Mouse (Mus musculus) kidney, adult 18-20 months (tissue): ENCODE data around the gene 0610037L13Rik.

Experiments
- DNase-seq: peaks from one replicate; pipeline ENCODE4 v3.0.0; 2021

Gene 0610037L13Rik

DNA sequence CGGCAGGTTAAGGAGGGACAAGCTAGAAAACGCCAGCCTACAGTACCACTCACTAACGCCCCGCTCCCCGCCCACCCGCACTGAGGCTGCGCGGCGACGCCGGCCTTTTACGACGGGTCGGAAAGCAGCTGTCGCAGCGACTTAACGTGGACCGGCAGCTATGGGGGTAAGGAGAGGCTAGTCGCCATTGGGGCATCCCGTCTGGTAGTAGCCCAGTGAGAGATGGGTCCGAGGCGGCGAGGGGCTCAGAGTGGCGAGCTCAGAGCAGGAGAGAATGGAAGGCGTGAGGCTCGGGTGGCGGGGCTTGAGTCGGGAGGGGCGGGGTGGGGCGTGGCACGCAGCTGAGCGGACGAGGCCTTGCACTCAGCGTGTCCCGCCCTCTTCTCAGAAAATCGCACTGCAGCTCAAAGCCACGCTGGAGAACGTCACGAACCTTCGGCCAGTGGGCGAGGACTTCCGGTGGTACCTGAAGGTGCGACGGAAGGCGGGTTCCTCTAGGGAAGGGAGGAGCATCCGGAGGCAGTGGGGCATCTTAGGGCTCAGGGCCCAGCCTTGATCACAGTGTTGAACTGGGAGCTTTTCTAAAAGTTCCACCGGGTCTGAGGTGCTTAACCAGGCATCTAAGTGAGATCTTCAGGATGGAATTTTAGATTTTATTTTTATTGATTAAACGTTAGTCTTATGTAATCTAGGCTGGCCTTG is at the start of gene 0610037L13Rik:
0610037L13Rik (plus strand) TSS at position 83 of the 702 bp plus-strand sequence.
- peak; percentile 96 for DNase-seq

DNA sequence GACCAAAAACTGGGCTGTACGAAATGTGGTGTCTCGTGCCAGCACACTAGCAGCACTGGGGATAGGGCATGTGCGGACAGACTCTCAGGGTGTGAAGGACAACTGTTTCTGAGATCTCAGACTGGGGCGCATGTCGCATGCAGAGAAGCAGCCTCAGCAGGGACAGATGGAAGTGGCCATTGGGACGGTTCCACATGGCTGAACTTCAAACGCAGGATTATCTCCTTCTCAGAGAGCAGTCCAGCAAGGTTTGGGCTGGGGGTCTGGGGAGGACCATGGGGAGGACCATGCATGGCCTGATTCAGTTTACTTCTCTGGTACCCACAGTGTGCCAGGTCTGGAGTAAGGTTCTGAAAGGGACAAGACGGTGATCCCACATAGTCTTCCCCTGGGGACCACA is 45.9 kb upstream of the 0610037L13Rik start:
- no peak for DNase-seq

GRCm38 (mm10) chr4:107844971-107845370 is 44.6 kb upstream of the 0610037L13Rik start:
- DNase-seq, result peak; percentile 78

GRCm38 (mm10) chr4:107846795-107847194 is 42.8 kb upstream of the 0610037L13Rik start:
- no peak for DNase-seq

DNA sequence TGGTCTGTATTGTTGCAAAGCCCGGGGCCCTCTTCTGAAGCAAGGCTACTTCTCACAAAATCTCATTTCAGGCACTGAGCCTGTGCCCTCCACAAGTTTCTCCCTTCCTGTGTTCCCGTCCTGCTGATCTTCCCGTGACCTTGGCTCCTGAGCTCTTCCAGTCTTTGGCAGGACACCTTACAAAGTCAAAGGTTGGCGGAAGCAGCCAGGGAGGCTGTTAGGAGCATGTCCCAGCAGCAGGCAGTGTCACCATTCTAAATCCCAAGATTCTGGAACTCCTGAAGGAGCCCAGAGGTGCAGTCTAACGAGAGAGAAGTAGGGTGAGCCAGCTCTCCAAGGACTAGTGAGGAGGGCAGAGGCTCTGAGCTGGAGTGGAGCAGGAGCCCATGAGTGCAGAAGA is 41.1 kb upstream of the 0610037L13Rik start:
- peak; percentile 41 for DNase-seq

DNA sequence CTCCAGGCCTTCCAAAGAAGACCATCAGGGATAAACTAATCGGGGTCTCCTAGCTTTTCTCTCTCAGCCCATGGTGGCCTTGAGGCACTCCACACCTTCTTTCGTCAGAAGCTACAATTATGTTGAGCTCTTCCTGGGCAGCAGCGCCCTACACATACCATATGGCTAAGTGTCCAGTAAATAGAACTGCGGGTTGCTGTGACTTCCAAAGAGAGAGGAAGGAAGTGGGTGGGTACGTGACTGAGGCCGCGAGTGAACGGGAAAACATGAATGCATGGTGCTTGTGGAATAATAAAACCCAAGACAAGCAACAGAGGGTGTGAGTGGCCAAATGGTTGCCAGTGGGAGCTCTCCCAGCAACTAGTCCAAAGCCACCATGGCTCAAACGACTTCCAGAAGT is 40.0 kb upstream of the 0610037L13Rik start:
- DNase-seq, result no peak

DNA sequence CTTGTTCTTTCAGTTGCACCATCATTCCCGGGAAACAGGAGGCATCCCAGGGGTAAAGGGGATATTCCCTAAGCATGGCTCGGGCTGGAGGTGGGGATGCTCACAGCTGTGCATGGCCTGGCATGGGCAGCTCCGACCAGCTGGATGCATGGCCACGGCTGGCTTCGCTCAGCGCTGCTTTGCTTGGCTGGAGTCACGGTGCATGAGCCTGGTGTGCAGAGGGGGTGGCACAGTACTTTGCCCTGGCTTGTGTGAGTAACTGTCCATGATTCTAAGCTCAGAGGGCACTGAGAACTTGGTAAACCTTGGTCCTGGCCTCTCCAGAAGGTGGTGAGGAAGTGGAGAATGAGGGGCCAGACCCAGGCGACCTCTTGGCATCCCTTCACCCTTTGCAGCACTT is 39.5 kb upstream of the 0610037L13Rik start:
- peak; percentile 30 for DNase-seq

DNA sequence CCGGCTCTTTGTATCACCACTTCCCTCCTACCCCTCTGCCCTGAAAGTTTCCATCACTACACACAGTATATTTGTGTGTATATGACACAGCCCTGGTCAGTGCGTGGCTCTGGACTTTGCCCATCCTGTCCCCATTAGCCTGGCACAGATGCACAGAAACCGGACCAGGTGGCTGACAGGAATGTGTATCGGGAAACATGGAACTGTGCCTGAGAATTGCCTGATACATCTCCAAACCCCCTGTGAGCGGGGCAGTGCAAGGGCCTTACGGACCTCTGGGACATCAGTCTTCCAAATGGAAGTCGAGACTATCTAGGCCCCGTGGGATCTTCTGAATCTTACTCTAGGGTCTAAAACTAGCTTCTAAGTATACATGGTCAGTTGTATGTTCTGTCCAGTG is 36.3 kb upstream of the 0610037L13Rik start:
- no peak for DNase-seq

- DNase-seq, result peak; percentile 32
Measured at GRCm38 (mm10) chr4:107853836-107854235, 35.8 kb upstream of the 0610037L13Rik start.

- DNase-seq, result no peak
Measured at GRCm38 (mm10) chr4:107856958-107857686, 32.5 kb upstream of the 0610037L13Rik start.

- no peak for DNase-seq
Measured at GRCm38 (mm10) chr4:107858995-107859394, 30.6 kb upstream of the 0610037L13Rik start.

DNA sequence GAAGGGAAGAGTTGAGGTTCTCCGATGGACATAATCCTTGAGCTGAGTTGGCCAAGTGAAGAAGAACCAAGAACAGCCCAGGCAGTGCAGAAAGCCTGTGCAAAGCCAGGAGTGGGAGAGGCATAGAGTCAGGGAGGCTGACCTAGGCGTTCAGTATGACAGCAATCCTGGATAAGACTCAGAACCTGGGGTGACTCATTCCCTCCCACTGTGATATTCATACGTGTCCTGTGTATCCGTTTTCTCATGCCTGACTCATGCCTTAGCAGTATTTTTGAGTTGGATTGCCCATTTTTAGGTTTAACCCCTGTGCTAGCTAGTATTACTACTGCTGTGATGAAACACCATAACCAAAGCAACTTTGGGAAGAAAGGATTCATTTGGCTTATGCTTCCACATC is 24.7 kb upstream of the 0610037L13Rik start:
- DNase-seq, result no peak

DNA sequence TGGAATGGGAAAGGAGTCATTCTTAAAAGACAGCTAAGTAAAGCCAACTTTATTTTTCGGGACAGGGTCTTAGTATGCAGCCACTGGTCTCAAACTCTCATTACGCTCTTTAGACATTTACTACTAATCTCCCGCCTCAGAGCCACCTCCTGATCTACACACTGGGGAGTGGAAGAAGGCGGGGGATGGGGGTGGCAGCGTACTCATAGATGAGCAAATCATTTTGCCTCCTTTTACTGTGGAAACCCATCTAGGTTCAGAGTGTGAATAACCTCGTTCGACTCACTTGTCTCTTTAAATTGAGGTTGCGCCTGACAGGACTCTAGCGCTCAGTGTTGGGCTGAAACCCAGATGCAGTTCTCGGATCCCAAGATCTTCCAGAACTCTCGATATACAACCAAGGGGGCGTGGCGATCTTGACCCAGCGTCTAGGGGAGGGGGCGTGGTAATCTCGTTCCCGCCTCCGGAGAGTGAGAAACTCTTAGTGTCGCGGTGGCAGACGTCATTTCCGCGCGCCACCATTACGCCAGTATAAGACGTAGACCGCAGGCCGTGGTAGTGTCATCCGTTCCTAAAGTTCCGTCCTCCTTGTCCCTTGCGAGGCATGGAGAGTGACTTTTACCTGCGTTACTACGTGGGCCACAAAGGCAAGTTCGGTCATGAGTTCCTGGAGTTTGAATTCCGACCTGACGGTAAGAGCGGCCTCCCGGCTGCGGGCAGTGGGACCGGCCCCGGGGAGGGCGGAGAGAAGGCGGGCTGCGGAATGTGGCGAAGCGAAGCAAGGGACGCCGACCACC is 10.2 kb upstream of the 0610037L13Rik start, which contains the start of gene Magoh:
Magoh (plus strand) TSS at position 502 of the 797 bp plus-strand sequence.
- peak; percentile 98 for DNase-seq

- no peak for DNase-seq
Measured at GRCm38 (mm10) chr4:107881631-107882030, 8.0 kb upstream of the 0610037L13Rik start.

- DNase-seq, result no peak
Measured at GRCm38 (mm10) chr4:107886371-107886770, 3.2 kb upstream of the 0610037L13Rik start.

DNA sequence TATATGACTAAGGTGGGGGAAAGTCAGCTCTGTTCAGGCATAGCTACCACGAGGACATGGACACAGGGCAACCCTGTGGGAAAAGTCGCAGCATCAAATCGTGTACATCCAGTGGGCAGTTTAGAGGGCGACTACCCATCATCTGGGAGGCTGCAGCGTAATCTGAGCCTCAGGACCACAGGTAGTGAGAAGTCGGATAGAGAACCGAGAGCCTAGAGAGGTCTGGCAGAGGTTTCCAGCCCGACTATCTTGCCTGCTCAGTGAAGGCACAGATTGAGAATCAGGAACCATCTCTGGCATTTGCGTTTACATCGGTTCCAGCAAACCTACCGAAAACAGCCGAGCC is 255 bp upstream of the 0610037L13Rik start:
- DNase-seq, result no peak

- DNase-seq, result no peak
Measured at GRCm38 (mm10) chr4:107892663-107893062, 3.0 kb downstream of the 0610037L13Rik start.

GRCm38 (mm10) chr4:107899211-107899927 is 9.8 kb downstream of the 0610037L13Rik start:
- no peak for DNase-seq

DNA sequence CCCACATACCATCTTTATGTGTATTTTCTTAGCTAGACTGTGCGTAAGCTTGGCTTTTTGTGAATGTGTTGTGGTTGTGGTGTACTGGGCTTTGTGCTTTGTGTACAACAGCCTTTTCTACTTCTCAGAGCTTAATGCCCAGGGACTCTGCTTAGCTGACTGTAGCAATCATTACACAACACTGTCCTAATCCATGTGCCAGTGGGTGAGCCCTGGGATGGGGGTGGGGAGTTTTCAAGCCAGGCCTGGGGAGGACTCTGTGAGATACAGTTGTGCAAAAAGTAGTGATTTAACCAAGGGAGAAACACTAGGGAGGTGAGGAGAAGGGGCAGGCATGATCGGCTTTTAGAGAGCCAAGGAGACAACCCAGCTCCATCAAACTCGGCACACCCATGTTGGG is 10.6 kb downstream of the 0610037L13Rik start:
- no peak for DNase-seq

GRCm38 (mm10) chr4:107904252-107904651 is 14.6 kb downstream of the 0610037L13Rik start:
- DNase-seq, result no peak

DNA sequence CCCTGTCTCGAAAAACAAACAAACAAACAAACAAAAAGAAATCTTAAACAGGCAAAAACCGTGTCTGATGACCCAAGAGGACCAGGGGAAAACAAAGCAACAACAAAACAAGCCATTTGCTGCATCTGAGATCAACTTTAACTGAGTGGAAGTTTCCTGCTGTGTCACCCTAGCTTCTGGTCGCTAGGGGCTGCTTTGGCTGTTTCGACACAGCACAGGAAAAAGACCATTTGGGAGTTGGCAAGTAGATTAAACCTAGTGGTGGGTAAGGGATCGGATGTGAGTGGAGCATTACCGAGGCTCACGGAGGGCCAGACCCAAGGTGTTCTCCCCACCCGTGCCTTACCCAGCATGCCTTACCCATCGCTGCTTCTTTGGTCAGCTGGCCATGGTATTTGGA is 16.9 kb downstream of the 0610037L13Rik start:
- DNase-seq, result no peak

DNA sequence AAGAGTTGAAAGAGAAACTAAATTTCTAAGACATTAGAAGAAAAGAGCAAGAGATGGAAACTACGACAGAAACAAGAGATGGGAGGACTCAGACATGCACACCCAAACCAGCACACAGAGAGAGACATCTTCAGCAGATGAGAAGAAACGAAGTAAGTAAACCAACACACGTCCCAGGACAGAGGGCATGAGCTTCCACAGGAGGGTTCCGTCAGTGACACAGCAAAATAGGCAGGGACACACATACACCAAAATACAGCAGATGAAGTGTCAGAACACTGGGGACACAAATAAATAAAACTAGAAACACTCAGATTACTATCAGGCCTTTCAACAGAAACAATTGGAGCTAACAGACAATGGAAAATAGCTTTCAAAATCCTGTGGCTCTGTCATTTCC is 20.4 kb downstream of the 0610037L13Rik start:
- DNase-seq, result no peak

- no peak for DNase-seq
Measured at GRCm38 (mm10) chr4:107920336-107920735, 30.7 kb downstream of the 0610037L13Rik start.
